Mouse (Mus musculus) lung, embryonic 15.5 days (tissue): Measurements from ENCODE around the gene Hmgb1. TPM values are rescaled to one million over a fixed set of nuclear protein-coding genes. Genes with fewer than 3 reads are reported as not detected.

Source experiments
- ATAC-seq: fragments of 200-750 bp; cut with Nextera tagmentation; 2 replicates; pipeline ENCODE4 v1.8.0; 2017; ENCODE audit warnings: moderate number of reproducible peaks, borderline replicate concordance; ENCODE audit not compliant: low FRiP score, low TSS enrichment; ENCODE audit errors: extremely low read depth
- H3K27ac ChIP-seq: fragments of 300-500 bp; sonication (generic); 2 replicates; pipeline ENCODE4 v1.5.1; 2015; ENCODE audit warnings: moderate library complexity, mild to moderate bottlenecking, inconsistent platforms
- H3K27me3 ChIP-seq: fragments of 300-500 bp; sonication (generic); 2 replicates; pipeline ENCODE4 v1.6.1; 2015; ENCODE audit warnings: inconsistent platforms
- H3K36me3 ChIP-seq: fragments of 300-500 bp; sonication (generic); 2 replicates; pipeline ENCODE4 v1.6.1; 2015; ENCODE audit warnings: inconsistent platforms
- H3K4me1 ChIP-seq: fragments of 300-500 bp; sonication (generic); 2 replicates; pipeline ENCODE4 v1.6.1; 2015; ENCODE audit warnings: inconsistent platforms
- H3K4me2 ChIP-seq: fragments of 300-500 bp; sonication (generic); 2 replicates; pipeline ENCODE4 v1.6.1; 2015; ENCODE audit warnings: inconsistent platforms, mild to moderate bottlenecking, moderate library complexity
- H3K4me3 ChIP-seq: fragments of 300-500 bp; sonication (generic); 2 replicates; pipeline ENCODE4 v1.5.1; 2015; ENCODE audit warnings: mild to moderate bottlenecking, inconsistent platforms
- H3K9ac ChIP-seq: fragments of 300-500 bp; sonication (generic); 2 replicates; pipeline ENCODE4 v1.6.1; 2015; ENCODE audit warnings: inconsistent platforms
- H3K9me3 ChIP-seq: fragments of 300-500 bp; sonication (generic); 2 replicates; pipeline ENCODE4 v1.6.1; 2016; ENCODE audit warnings: inconsistent platforms
- WGBS: fragments of 180-500 bp; shearing (Covaris S2); methylation state at CpG from one replicate; pipeline ENCODE4 v1.1.7; 2015; 5-methylcytosine and 5-hydroxymethylcytosine counted together
- polyA plus RNA-seq: library from polyadenylated mRNA; unstranded; fragments of >200 nt; fragmentation: Nextera tagmentation; extraction: Ambion mirVana; gene quantifications from 2 replicates; pipeline ENCODE4 v1.2.1, GENCODE M21; 2015

The Hmgb1 gene
- polyA plus RNA-seq, 1 experiment from 2014 or later: 1,537 TPM

DNA sequence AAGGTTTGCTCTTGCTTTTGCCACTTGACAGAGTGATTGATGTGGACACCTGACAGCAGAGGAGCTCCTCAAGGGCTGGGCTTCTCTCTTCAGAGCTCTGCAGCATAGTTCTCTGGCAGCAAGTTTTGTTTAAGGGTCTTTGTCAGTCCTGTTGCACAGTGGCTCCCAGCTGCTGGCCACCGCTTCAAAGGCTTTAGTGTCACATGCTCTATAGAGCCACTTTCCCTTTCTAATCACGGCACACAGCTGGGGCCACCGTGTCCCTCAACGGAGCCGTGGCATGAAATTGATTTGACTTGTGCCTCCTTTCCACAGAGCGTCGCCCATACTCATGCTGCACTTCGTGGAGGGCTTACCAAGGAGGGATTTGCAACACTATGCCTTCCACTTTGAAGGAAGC is 25.0 kb upstream of the Hmgb1 start:
- H3K36me3 ChIP-seq: peaks cover 65% of the 10 kb centered on the region
- no peak overlapping the region for H3K27ac ChIP-seq
- H3K4me2 ChIP-seq: no peak overlapping the region
- peak; percentile 63; the same call in 1 of the 2 replicates for ATAC-seq
- H3K4me1 ChIP-seq: peaks cover 16% of the 10 kb centered on the region
- 51% methylated on average over 8 of the region's 8 CpGs for WGBS
- no peak overlapping the region for H3K9ac ChIP-seq
- H3K4me3 ChIP-seq: no peak overlapping the region
- no peaks in the 10 kb centered on the region for H3K9me3 ChIP-seq
- no peaks in the 10 kb centered on the region for H3K27me3 ChIP-seq

DNA sequence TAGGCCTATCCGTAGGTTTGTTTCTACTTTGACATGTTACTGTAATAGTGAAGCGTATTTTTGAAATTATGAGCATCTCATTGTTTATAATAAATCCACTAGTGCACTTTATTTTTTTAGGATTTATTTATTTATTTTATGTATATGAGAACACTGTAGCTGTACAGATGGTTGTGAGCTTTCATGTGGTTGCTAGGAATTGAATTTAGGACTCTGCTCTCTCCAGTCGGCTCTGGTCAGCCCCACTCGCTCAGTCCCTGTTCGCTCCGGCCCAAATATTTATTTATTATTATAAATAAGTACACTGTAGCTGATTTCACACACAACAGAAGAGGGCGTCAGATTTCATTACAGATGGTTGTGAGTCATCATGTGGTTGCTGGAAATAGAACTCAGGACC is 24.5 kb upstream of the Hmgb1 start:
- H3K4me2 ChIP-seq: no peak overlapping the region
- no peak overlapping the region for H3K9ac ChIP-seq
- H3K36me3 ChIP-seq: peaks cover 65% of the 10 kb centered on the region
- no peaks in the 10 kb centered on the region for H3K27me3 ChIP-seq
- no peak overlapping the region for H3K4me3 ChIP-seq
- no peak overlapping the region for H3K27ac ChIP-seq
- WGBS: 59% methylated on average over 7 of the region's 7 CpGs
- H3K9me3 ChIP-seq: no peaks in the 10 kb centered on the region
- no peak for ATAC-seq
- peaks cover 16% of the 10 kb centered on the region for H3K4me1 ChIP-seq

DNA sequence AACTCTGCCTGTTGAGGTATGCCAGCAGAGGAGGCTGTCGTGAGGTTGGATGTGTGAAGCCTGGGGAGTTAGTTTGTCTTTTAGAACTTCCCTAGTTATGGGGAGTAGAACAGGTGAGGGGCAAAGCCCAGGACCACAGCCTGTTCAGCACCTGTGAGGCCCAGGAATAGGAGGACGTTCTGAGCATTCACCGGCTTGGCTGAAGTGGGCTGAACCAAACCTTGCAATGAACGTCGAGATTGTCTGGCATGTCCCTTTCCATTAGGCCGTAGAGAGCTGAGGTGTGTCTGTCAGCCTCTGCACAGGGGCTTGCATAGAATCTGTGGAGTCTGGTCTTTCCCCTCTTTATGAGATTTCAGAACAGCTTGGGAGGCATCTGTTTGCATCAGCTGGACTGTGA is 23.4 kb upstream of the Hmgb1 start:
- no peak for ATAC-seq
- Histone ChIP-seq H3K9me3 (no peaks in the 10 kb centered on the region), H3K4me2 (no peak overlapping the region), H3K36me3 (peaks cover 64% of the 10 kb centered on the region), H3K27me3 (no peaks in the 10 kb centered on the region), H3K27ac (no peak overlapping the region), H3K9ac (no peak overlapping the region), H3K4me1 (peaks cover 16% of the 10 kb centered on the region), H3K4me3 (no peak overlapping the region)
- 65% methylated on average over 6 of the region's 6 CpGs for WGBS

DNA sequence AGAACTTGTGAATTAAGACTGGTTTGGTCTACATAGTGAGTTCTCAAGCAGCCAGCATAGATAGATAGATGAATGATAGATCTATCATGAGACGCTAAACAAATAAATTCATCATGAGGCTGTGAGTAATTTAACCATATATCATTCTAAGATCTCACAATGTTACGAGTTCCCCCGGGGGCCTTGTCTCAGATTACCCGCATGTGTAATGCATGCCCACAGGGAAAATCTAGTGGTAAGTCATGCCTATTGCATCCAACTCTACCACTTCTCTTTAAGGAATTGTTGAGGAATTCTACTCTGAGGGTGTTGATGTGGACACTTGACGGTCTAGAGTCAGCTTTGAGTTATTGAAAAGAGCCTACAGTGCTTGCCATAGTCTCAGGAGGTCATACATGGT is 22.0 kb upstream of the Hmgb1 start:
- H3K4me2 ChIP-seq: no peak overlapping the region
- H3K4me1 ChIP-seq: peaks cover 16% of the 10 kb centered on the region
- H3K36me3 ChIP-seq: peaks cover 67% of the 10 kb centered on the region
- WGBS: 87% methylated on average over 5 of the region's 5 CpGs
- no peak overlapping the region for H3K9ac ChIP-seq
- ATAC-seq: no peak
- no peak overlapping the region for H3K27ac ChIP-seq
- H3K4me3 ChIP-seq: no peak overlapping the region
- no peaks in the 10 kb centered on the region for H3K9me3 ChIP-seq
- H3K27me3 ChIP-seq: no peaks in the 10 kb centered on the region

DNA sequence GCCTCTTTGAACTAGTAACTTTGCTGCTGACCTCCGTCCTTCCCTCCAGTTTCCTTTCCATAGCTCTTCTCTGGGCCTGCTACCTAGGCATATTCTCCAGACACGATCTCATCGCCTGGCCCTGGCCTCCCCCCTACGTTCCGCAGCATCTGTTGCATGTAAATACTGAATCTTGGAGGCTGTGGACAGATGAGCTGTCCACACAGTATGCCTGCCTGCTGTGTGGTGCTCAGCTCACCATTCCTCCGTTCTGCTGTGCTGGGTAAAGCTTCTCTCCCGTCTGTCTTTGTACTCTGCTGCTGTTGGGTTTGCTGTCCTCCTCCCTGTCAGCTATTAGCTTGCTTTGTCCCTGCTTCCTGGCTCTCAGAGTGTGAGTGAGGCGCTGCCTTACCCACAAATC is 21.0 kb upstream of the Hmgb1 start:
- Histone ChIP-seq H3K4me3 (no peak overlapping the region), H3K27me3 (no peaks in the 10 kb centered on the region), H3K36me3 (peaks cover 61% of the 10 kb centered on the region), H3K9me3 (no peaks in the 10 kb centered on the region), H3K4me2 (no peak overlapping the region), H3K4me1 (peaks cover 16% of the 10 kb centered on the region), H3K9ac (no peak overlapping the region), H3K27ac (no peak overlapping the region)
- WGBS: 70% methylated on average over 8 of the region's 8 CpGs
- no peak for ATAC-seq

DNA sequence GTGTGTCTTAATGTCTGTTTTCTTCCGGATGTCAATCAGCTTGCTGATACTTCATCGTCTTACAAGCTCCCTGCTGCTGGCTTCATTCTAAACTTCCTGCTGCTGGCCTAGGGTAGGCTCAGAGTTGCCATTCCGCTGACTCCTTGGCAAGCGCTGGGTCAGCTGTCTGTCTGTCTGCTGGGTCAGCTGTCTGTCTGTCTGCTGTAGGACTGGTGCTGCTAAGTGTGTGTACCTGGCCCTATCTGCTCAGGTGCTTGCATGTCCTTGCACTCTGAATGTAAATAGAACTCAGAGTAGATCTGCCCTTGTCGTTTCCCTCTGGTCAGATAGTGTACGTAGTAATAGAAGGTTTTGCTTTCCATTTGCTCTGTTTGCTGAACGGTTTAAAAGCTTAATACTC is 20.5 kb upstream of the Hmgb1 start:
- H3K4me2 ChIP-seq: no peak overlapping the region
- no peak for ATAC-seq
- H3K4me3 ChIP-seq: no peak overlapping the region
- H3K4me1 ChIP-seq: peaks cover 16% of the 10 kb centered on the region
- no peaks in the 10 kb centered on the region for H3K27me3 ChIP-seq
- H3K27ac ChIP-seq: no peak overlapping the region
- H3K9me3 ChIP-seq: no peaks in the 10 kb centered on the region
- no peak overlapping the region for H3K9ac ChIP-seq
- H3K36me3 ChIP-seq: peaks cover 58% of the 10 kb centered on the region
- WGBS: 80% methylated on average over 7 of the region's 7 CpGs

DNA sequence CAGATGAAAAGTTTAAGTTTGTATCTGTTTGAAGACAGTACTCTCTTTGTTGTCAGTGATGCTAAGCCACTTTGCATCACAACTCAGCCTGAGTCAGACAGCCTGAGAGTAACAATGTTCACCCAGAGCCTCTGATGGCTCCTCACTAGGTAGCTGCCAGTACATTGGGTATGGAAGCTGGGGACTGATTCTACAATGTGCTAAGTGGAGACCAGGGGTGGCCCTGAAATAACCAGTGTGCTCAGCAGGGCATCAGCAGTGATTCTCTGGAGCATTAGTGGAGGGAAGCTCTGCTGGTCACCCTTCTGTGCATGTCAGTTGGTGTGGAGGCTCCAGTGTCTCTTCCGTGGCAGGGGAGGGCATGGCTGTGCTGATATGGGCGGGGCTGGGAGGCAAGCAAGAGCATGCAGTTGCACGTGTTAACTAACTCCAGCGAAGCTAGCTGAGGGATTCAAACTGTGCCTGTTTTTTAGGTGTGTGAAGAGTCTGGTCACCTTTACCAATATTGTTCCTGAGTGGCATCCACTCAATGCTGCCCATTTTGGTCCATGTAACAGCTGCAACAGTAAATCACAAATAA is 19.6 kb upstream of the Hmgb1 start:
- H3K4me3 ChIP-seq: no peak overlapping the region
- H3K9me3 ChIP-seq: no peaks in the 10 kb centered on the region
- H3K9ac ChIP-seq: no peak overlapping the region
- 89% methylated on average over 4 of the region's 4 CpGs for WGBS
- ATAC-seq: no peak
- H3K27me3 ChIP-seq: no peaks in the 10 kb centered on the region
- no peak overlapping the region for H3K4me2 ChIP-seq
- peaks cover 10% of the 10 kb centered on the region for H3K4me1 ChIP-seq
- H3K36me3 ChIP-seq: peaks cover 66% of the 10 kb centered on the region
- no peak overlapping the region for H3K27ac ChIP-seq

DNA sequence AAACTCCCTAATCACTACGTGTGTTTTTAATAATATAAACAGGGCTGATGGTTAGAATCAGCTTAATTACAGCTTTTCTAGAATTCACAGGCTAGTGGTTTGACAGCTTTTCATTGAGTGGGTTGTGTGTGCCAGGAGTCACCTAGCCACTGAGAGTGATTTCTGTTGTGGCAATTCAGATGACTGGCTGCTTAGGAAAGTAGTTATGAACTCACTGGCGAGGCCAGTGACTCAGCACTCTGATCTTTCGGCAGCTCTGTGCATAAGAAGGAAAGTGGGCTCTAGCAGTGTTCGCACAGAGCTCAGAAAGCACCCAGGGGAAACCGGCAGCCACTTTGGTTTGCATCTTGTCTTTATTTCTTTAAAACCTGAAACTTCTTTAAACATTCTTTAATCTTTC is 18.7 kb upstream of the Hmgb1 start:
- Histone ChIP-seq H3K36me3 (peaks cover 68% of the 10 kb centered on the region), H3K4me2 (no peak overlapping the region), H3K4me3 (no peak overlapping the region), H3K4me1 (peaks cover 7% of the 10 kb centered on the region; the same call in 1 of the 2 replicates), H3K9ac (no peak overlapping the region), H3K9me3 (no peaks in the 10 kb centered on the region), H3K27ac (no peak overlapping the region), H3K27me3 (no peaks in the 10 kb centered on the region)
- no peak for ATAC-seq
- 82% methylated on average over 5 of the region's 5 CpGs for WGBS

DNA sequence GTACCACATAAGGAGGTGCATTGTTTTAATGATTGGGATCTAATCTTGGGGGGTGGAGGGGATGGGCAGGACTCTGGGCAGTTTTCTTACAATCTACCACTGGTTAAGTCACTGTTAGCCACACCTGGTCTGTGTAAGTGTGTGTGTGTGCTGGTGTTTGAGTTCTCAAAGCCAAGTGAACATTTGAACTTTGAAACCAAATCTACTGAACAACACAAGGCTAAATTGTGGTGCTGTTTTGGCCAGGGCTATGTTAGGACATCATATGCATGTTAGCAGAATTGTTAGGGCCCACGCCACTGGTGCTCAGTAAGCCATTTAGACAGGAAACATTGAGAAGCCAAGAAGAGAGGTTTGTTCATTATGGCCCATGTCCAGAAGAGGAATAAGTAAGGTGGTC is 14.5 kb upstream of the Hmgb1 start:
- Histone ChIP-seq H3K27me3 (no peaks in the 10 kb centered on the region), H3K27ac (no peak overlapping the region), H3K4me1 (peaks cover 11% of the 10 kb centered on the region), H3K4me3 (no peak overlapping the region), H3K4me2 (no peak overlapping the region), H3K9ac (no peak overlapping the region), H3K9me3 (no peaks in the 10 kb centered on the region), H3K36me3 (peaks cover 63% of the 10 kb centered on the region)
- ATAC-seq: no peak
- WGBS: 85% methylated on average over 1 of the region's 1 CpGs

DNA sequence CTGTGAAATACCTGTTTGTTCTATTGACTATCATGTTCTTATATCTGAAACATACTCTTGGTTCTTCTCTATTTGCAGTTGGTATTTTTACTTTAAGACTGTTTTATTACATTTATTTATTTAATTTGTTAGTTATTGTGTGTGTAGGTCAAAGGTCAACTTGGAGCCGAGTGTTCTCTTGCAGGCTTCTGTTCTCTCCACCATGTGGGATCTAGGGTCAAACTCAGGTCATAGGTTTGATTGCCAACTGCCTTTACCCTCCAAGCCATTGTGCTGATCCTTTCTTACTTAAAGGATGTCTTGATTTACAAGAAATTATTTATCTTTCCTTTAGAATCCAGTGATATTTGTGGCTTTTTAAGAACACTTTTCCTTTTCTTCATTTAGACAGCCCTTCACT is 12.3 kb upstream of the Hmgb1 start:
- Histone ChIP-seq H3K9me3 (no peaks in the 10 kb centered on the region), H3K36me3 (peaks cover 56% of the 10 kb centered on the region), H3K9ac (no peak overlapping the region), H3K4me1 (peaks cover 11% of the 10 kb centered on the region), H3K27ac (no peak overlapping the region), H3K4me3 (no peak overlapping the region), H3K4me2 (no peak overlapping the region), H3K27me3 (no peaks in the 10 kb centered on the region)
- ATAC-seq: no peak
- WGBS: 8% methylated on average over 1 of the region's 1 CpGs

DNA sequence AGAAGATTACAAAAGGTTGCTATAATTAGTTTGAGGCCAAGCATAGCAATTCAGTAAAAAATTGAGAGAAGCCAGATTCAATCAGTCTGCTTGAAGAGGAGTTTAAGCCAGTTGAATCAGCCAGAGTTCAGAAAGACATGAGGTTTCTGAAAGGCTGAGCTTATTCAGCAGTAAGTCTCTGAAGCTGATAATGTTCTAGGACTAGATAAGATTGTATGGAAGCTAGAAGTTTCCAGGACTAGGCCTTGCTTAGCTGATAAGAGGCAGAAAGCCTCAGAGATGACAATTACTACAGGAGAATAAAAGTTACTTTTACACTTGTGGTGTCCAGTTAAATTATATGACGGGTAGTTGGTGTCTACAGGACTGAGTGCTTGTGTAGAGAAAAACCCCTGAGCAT is 5.9 kb upstream of the Hmgb1 start:
- no peak overlapping the region for H3K27ac ChIP-seq
- no peak for ATAC-seq
- H3K27me3 ChIP-seq: no peaks in the 10 kb centered on the region
- no peaks in the 10 kb centered on the region for H3K9me3 ChIP-seq
- H3K4me1 ChIP-seq: peaks cover 19% of the 10 kb centered on the region
- no peak overlapping the region for H3K4me2 ChIP-seq
- no peak overlapping the region for H3K4me3 ChIP-seq
- 94% methylated on average over 1 of the region's 1 CpGs for WGBS
- H3K36me3 ChIP-seq: peaks cover 59% of the 10 kb centered on the region
- no peak overlapping the region for H3K9ac ChIP-seq

DNA sequence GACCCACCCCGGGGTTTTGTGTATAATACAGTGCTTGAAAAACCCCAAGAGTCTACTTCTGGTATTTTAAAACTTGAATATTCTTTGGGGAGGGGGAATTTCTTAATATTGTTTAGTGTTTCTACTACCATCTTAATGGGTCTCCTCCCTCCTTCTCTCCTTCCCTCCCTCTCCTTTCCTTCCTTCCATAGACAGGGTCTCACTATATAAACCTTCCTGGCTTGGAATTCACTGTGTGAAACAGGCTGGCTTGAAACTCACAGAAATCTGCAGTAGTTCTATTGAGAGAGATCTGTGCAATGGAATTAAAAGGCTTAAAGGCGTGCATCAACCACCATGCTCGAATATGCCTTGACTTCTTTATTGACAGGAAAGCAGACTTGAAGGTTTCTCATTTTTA is 1.5 kb upstream of the Hmgb1 start:
- peaks cover 25% of the 10 kb centered on the region for H3K36me3 ChIP-seq
- H3K4me2 ChIP-seq: peak overlapping the region; percentile 59
- H3K9ac ChIP-seq: peak overlapping the region; percentile 56; the same call in 1 of the 2 replicates
- peak overlapping the region; percentile 60 for H3K4me3 ChIP-seq
- H3K27ac ChIP-seq: no peak overlapping the region
- no peaks in the 10 kb centered on the region for H3K27me3 ChIP-seq
- no peak for ATAC-seq
- H3K4me1 ChIP-seq: peaks cover 19% of the 10 kb centered on the region
- 59% methylated on average over 3 of the region's 3 CpGs for WGBS
- no peaks in the 10 kb centered on the region for H3K9me3 ChIP-seq

DNA sequence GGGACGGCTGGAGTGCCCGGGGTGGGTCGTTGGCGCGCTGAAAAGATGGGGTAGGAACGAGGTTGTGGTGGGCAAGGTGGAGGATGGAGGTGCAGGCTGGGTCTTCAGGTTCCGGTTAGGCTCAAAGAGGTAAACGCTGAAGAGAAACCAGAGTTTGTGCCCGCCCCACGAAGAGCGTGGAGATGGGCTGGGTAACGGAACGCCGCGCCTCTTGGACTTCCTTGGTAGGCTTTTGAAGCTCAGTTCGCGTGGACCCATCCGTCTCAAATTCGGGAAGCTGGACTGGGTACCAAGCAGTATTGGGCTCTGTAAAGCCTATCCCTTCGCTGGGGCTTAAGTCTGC is 526 bp upstream of the Hmgb1 start:
- ATAC-seq: no peak

More for the DNA sequence above, 526 bp upstream of the Hmgb1 start:
- Histone ChIP-seq H3K36me3 (peaks cover 15% of the 10 kb centered on the region), H3K27ac (peak overlapping the region; percentile 68), H3K4me2 (peak overlapping the region; percentile 59), H3K9ac (peak overlapping the region; percentile 56), H3K4me3 (peak overlapping the region; percentile 60), H3K4me1 (peaks cover 19% of the 10 kb centered on the region), H3K9me3 (no peaks in the 10 kb centered on the region), H3K27me3 (no peaks in the 10 kb centered on the region)
- under 1% methylated on average over 20 of the region's 20 CpGs for WGBS
